Mouse (Mus musculus): ENCODE measurements at regions not wholly inside any gene's neighbourhood (a gene's known extent, or its start where the extent isn't known, plus 50 kb on each side); places are given as distances from the start of the nearest gene placed in this dataset.

- peak in 1 of 2 experiments; percentile 7 for DNase-seq (ENCODE audit: low spot score in 2 of 2)
Observed at GRCm38 (mm10) chr4:9935949-9936348, 938.3 kb upstream of the 2610301B20Rik start.

DNA sequence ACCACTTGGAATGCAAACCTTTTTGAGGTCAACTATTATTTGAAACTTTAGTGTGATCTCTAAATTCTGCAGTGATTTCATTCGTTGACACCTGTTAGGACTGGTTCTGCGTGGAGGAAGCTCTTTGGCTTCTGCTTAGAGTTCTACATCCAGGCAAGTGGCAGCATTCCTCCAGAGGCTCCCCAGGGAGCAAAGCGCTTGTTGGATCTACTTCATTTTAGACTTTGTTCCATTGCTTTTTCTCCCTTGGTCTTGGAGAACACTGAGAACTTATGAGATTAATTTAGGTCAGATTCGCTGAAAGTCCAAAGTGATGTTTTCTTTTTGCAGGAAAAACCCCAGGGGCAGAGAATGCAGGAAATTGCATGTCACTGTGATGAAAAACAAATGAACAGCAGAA lies 922.9 kb upstream of the 2610301B20Rik start:
- no peak for DNase-seq (ENCODE audit: low spot score in 2 of 2)

DNA sequence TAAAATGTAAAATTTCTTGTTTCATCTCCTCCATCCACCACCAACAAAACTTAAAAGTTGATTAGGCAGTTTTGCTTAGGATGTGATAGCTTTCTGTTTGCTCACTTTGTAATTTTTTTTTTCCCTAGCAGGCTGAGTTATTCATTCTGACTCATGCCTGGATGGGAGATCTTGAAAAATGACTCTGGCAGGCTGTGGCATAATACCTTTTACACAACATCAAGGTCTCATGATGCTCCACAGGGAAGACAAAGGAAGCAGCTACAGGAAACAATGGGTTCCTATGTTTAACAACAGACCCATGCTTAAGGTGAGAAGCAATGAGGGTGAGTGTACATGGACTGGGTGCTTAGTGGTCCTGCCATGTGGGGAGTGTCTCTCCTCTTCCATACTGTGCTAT lies 899.7 kb upstream of the 2610301B20Rik start:
- no peak for DNase-seq (ENCODE audit: low spot score in 2 of 2)

DNA sequence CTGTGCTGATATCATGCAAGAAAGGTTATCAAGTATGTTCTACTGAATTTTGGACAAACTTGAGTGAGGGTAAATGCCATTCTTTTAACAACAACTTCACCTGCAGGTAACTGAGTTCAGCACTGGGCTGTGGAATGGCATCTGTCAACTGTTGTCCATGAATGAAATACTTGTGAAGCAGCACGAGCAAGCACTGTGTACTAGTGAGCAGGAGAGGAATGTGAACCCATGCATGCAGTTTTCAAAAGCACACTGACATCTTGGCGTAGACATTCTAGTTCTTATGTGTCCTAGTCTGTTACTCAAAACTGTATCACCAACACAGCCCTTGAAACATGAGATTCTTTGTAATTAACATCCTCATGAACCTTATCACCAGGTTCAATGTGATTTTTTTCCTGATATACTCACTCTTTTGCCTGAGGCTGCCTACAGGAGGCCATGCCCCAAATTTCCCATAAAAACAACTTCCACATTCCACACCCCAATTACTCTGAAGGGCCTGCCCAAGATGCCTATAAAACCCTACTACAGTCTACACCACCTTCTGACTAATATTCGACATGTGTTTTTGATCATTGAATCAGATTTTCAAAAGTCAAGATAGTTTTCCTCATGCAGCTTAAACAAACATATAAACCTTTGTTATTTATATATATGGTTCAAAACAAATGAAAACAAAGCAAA lies 892.8 kb upstream of the 2610301B20Rik start:
- DNase-seq (ENCODE audit: low spot score in 2 of 2): no peak

DNA sequence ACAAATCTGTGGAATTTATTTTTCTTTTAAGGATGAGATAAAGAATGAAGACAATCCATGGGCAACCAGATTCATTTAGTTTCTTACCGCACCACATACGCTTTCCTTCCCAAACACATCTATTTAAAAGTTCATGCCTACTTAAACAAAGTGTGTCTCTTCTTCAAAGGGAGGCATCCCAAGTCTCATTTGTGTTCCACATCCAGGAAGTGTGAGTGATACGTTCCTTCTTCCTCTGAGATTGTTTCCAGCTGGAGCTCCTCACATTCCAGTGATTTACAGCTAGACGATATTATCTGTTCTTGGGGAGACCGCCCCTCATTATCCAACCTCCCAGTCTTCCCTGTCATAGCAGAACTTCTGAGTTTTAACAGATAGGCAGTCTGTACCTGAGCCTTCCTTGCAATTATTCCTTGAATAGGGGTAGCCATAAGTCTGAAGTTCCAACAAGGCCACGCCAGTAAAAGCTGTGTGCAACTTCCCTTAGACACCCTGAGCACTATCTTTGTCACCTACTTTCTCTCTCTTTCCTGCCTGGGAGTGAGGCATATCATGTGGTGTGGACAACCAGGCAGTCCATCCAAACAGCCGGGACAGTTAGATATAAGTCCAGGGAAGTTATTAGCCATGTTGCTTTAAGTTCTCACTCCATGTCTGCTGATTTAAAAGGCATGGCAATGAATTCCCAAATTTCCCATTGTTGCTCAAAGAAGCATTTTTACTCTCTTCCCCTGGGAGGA lies 891.3 kb upstream of the 2610301B20Rik start:
- DNase-seq (ENCODE audit: low spot score in 2 of 2): no peak

DNA sequence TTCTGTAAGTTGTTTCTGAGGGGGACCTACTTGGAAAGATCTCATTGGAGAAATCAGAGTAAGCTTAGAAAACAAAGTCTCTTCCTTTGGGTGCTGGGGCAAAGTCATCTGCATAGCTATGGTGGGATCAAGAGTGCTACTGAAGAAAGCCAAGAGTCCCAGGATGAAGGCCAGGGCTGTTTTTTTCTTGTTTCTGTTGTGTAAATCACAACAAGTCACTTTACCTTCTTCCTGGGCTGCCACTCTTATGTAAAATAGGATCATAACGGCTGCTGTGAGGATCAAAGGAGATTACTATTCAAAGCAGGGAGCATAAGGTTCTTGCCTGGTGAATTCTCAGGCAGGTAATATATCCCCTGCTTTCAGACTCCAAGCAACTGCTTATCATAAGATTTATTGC lies 880.4 kb upstream of the 2610301B20Rik start:
- no peak for DNase-seq (ENCODE audit: low spot score in 2 of 2)

DNA sequence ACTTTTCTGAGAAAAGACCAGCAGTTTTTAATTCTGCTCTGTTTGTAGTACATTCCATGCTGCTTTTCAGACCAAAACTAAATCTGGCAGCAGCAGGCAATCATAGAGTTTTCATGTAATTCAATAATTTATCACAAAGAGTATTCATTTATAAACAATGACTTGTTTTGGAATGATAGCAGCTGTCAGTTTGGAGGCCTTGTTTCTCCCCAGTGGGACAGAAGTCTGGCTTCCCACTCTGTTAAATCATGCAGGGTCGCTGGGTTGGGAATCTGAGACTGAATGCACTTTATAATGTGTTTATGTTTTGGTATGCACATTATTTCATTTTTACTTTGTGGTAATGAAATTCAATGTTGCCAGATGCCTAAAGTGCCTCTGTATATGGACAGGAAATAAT lies 879.8 kb upstream of the 2610301B20Rik start:
- DNase-seq (ENCODE audit: low spot score in 2 of 2): no peak

- no peak for DNase-seq (ENCODE audit: low spot score in 2 of 2)
Observed at GRCm38 (mm10) chr4:10030316-10030715, 844.0 kb upstream of the 2610301B20Rik start.

GRCm38 (mm10) chr4:10031764-10032163 lies 842.5 kb upstream of the 2610301B20Rik start:
- peak in 1 of 2 experiments; percentile 12 for DNase-seq (ENCODE audit: low spot score in 2 of 2)

- no peak for DNase-seq (ENCODE audit: low spot score in 2 of 2)
Observed at GRCm38 (mm10) chr4:10035336-10035735, 839.0 kb upstream of the 2610301B20Rik start.

- DNase-seq (ENCODE audit: low spot score in 2 of 2): no peak
Observed at GRCm38 (mm10) chr4:10041301-10042093, 832.8 kb upstream of the 2610301B20Rik start.

GRCm38 (mm10) chr4:10048770-10049169 lies 825.5 kb upstream of the 2610301B20Rik start:
- DNase-seq (ENCODE audit: low spot score in 2 of 2): no peak

GRCm38 (mm10) chr4:10049411-10049810 lies 824.9 kb upstream of the 2610301B20Rik start:
- no peak for DNase-seq (ENCODE audit: low spot score in 2 of 2)

DNA sequence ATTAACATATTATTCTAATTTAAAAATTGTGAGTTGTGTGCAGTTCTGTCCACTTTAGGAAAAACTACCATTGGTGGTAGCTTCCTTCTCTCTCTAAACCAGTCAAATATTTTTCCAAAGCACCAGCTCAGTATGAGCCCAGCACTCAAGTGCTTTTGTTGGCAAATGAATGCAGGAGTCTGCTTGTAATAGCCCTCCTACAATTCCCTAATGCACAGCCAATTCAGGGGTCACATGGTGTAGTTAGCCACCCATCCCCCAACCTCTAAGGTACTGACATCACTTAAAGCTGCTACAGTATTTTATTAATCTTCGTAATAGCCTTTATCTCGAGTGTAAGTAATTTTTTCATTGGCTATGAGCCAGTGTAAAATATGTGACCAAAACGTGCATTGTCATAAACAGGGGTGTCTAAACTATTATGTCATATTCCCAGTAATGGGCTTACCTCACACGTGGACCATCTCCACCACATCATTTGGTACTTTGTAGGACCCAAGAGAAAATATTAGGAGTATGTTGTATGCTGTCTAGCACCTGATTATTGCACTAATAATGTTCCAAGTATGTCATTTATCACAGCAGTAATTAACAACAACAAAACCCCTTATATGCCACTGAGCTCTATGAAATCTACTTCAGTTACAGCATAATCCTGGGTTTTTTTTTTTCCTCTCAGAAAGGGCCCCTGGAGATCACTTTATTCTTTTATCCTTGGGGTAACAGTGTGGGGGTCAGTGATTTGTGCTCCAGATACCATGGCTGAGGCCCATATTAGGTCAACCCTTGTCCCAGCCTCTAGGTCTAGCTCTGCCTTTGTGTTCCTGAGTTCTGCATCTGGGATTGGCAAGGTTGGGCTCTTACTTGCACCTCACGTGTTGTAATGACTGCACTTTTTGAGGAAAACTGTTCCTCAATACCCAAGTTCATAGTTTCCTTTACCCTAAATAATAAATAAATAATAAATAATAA lies 822.7 kb upstream of the 2610301B20Rik start:
- no peak for DNase-seq (ENCODE audit: low spot score in 2 of 2)

- DNase-seq (ENCODE audit: low spot score in 2 of 2): no peak
Observed at GRCm38 (mm10) chr4:10052869-10053268, 821.4 kb upstream of the 2610301B20Rik start.

DNA sequence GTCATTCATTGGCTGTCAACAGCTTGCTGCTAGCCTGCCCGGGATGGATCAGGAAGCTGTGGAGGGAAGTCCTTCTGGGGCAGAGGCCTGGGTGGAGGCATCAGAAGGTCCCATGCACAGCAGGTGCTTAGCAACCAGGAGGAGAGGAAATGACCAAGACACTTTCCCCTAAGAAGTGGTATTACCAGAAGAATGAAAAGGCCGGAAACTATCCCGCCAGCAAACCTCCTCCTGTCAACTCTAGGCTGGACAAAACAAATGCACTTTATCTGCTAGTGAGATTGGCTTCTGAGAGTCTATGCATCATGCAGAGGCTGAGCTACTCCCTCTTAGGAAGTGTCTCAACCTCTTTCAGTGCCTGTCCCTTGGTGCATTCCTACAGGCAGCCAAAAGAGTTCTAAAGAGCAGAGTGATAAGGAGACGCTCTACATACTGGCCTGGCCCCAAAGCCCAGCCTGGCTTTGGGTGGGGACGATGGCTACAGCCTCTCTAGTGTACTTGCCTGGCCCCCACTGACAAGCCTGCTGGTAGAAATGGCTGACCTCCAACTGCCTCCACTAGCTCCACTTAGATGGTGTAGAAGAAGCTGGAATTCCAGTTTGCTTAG lies 801.7 kb upstream of the 2610301B20Rik start:
- DNase-seq (ENCODE audit: low spot score in 2 of 2): no peak

GRCm38 (mm10) chr4:10079565-10080169 lies 794.6 kb upstream of the 2610301B20Rik start:
- no peak for DNase-seq (ENCODE audit: low spot score in 2 of 2)

DNA sequence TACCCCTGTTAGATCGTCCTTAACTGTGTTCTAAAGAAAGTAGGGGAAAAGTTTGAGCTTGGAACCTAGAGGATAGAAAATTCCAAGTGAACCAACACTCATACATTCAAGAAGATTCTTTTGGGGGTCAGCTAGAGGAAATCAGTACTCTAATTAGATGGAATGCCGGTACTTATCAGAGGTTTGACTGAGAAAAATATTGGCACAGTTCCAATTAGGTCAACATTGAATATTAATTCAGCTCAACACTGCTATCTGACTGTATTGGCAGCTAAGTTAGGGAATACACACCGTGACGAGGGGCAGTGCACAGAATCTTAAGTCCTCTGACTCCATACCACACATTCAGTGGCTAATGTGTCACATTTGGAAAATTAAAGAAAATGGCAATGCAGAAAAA lies 759.5 kb upstream of the 2610301B20Rik start:
- DNase-seq (ENCODE audit: low spot score in 2 of 2): no peak

DNA sequence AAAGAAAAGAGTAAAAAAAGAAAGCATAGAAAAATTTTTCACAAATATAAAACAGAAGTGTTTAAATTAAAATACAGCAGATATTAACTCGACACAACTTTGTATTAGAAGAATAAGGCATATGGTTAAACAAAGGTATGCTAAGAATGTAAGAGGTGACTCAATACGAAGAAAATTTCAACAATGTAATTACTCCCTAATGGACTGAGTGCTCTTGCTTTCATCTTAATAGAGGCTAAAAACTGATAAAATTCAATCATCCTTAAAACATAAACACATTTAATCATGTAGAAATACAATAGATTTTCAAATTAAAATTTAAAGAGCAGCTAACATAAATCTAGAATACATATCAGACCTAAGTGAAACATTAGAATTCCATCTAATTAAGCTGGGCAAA lies 756.3 kb upstream of the 2610301B20Rik start:
- DNase-seq (ENCODE audit: low spot score in 2 of 2): no peak

- DNase-seq (ENCODE audit: low spot score in 2 of 2): peak in 1 of 2 experiments; percentile 52
Observed at GRCm38 (mm10) chr4:10124252-10124651, 750.0 kb upstream of the 2610301B20Rik start.

All from cerebellum, postnatal 4 days (tissue).